Mouse (Mus musculus) stomach, postnatal 0 days (tissue): ENCODE measurements around the gene Syce2.

ENCODE experiments used
- CTCF ChIP-seq: IDR thresholded peaks from 2 replicates; pipeline ENCODE4 v1.5.1; 2016; ENCODE audit warnings: antibody characterized with exemption, low read depth, mild to moderate bottlenecking, moderate library complexity
- EP300 ChIP-seq: optimal IDR thresholded peaks from 2 replicates; pipeline ENCODE3; 2016; ENCODE audit warnings: antibody characterized with exemption

- TF ChIP-seq CTCF: no peak
- TF ChIP-seq EP300: no peak
These were observed 29.2 kb downstream of the Syce2 start for GRCm38 (mm10) chr8:84901071-84901470.
